Mouse (Mus musculus): ENCODE data around the gene Dusp13.

DNA sequence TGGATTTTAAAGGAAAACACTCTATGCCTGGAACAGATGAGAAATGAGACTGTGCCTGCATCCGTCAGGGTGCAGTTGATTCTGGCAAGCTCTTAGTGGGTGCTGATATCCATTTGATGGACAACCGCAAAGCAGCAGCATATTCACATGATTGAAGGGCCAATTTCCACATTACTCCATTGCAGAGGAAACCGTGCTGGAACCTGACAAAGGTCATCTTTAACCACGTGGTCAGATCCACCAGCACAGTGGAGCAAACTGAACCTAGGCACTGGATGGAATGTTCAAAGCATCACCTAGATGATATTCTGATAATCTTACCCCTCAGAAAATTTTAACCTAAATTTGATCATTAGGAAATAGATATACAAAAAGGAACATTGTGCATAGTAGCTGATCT, 25.2 kb upstream of the Dusp13 start:
- TF ChIP-seq POLR2A (IDR thresholded peaks at IDR 0.05; ENCODE audit: low read depth, low read length) (no peak), CTCF (IDR thresholded peaks at IDR 0.05; ENCODE audit: borderline replicate concordance, insufficient read depth, low read length) (no peak)

All from embryonic fibroblast, embryonic 13.5 days (primary cell).